Mouse (Mus musculus): ENCODE results near the gene Chchd6. TPM values are rescaled to one million over a fixed set of nuclear protein-coding genes. Genes with fewer than 3 reads are reported as not detected.

Chchd6 gene
- total and polyA plus RNA-seq, 3 experiments = 49.5 to 74.7 TPM; not detected in 1

GRCm38 (mm10) chr6:89595018-89595776, at the start of gene Chchd6 (continued):
- TF ChIP-seq MYB (IDR thresholded peaks at IDR 0.05; ENCODE audit: low read depth, low read length) (no peak), ELF1 (IDR thresholded peaks at IDR 0.05; ENCODE audit: low read depth, low read length) (peak; percentile 69), MXI1 (IDR thresholded peaks at IDR 0.05; ENCODE audit: low read depth, low read length) (peak; percentile 99), RCOR1 (IDR thresholded peaks at IDR 0.05; ENCODE audit: low read depth, low read length) (no peak), ZNF384 (IDR thresholded peaks at IDR 0.05; ENCODE audit: low read depth, low read length) (no peak)

GRCm38 (mm10) chr6:89644271-89645075, 49.0 kb upstream of the Chchd6 start:
- Histone ChIP-seq H3K27ac (ENCODE audit: control insufficient read depth, low read depth, low read length) (peak overlapping the region; percentile 55), H3K9ac (ENCODE audit: control insufficient read depth, low read depth, low read length, poor library complexity, severe bottlenecking) (peak overlapping the region; percentile 73), H3K4me1 (ENCODE audit: control insufficient read depth in 1 of 2, insufficient read depth in 2 of 2, low read length in 2 of 2) (peaks cover 0 to 2% of the 10 kb centered on the region in 2 experiments; a peak in 2 of 4 replicates), H3K79me2 (ENCODE audit: control insufficient read depth, insufficient read depth, low read length, poor library complexity) (no peaks in the 10 kb centered on the region), H3K36me3 (ENCODE audit: control insufficient read depth in 1 of 2, insufficient read depth in 2 of 2, low read length in 2 of 2) (peaks cover 0 to 2% of the 10 kb centered on the region in 2 experiments; a peak in 1 of 4 replicates), H3K9me3 (replicated peaks; ENCODE audit: insufficient read depth, low read length) (no peaks in the 10 kb centered on the region), H3K4me3 (ENCODE audit: control insufficient read depth in 1 of 2, insufficient read depth in 1 of 2, low read depth in 2 of 2, low read length in 2 of 2) (peak overlapping the region; percentile 62 to 79), H3K27me3 (ENCODE audit: control insufficient read depth in 1 of 2, insufficient read depth in 2 of 2, low read length in 2 of 2) (no peaks in the 10 kb centered on the region; a peak in 1 of 4 replicates)
- DNase-seq (ENCODE audit: low read depth, low spot score) = peak; percentile 97
- TF ChIP-seq ELF1 (IDR thresholded peaks at IDR 0.05; ENCODE audit: low read depth, low read length) (0 out of 2 replicates have a peak, but pooled peaks have one; percentile 27), HCFC1 (IDR thresholded peaks at IDR 0.05; ENCODE audit: low read depth, low read length) (peak; percentile 7; the same call in 1 of the 2 replicates), MAZ (IDR thresholded peaks at IDR 0.05; ENCODE audit: low read depth, low read length) (peak; percentile 43; the same call in 1 of the 2 replicates), SIN3A (IDR thresholded peaks at IDR 0.05; ENCODE audit: low read length) (peak; percentile 67), POLR2A (IDR thresholded peaks at IDR 0.05; ENCODE audit: control insufficient read depth in 1 of 2, insufficient read depth in 1 of 2, low read depth in 1 of 2, low read length in 2 of 2, poor library complexity in 1 of 2) (peak; percentile 32 to 51; a peak in 2 of 4 replicates), NELFE (IDR thresholded peaks at IDR 0.05; ENCODE audit: low read depth, low read length) (peak; percentile 41; the same call in 1 of the 2 replicates), EP300 (IDR thresholded peaks at IDR 0.05; ENCODE audit: low read depth in 1 of 2, low read length in 2 of 2) (no peak), MXI1 (IDR thresholded peaks at IDR 0.05; ENCODE audit: low read depth, low read length) (peak; percentile 79), POLR2AphosphoS5 (IDR thresholded peaks at IDR 0.05; ENCODE audit: borderline replicate concordance, low read depth, low read length) (no peak), MAX (IDR thresholded peaks at IDR 0.05; ENCODE audit: low read length) (peak; percentile 78), ZNF384 (IDR thresholded peaks at IDR 0.05; ENCODE audit: low read depth, low read length) (0 out of 2 replicates have a peak, but pooled peaks have one; percentile 15), CTCF (IDR thresholded peaks at IDR 0.05 in 2 of 3, conservative IDR thresholded peaks at IDR 0.05 in 1 of 3; ENCODE audit: control insufficient read depth in 1 of 3, insufficient read depth in 1 of 3, low read depth in 2 of 3, low read length in 3 of 3, poor library complexity in 1 of 3, severe bottlenecking in 1 of 3) (no peak)

Data from MEL (cell line).